Mouse (Mus musculus) heart, postnatal 0 days (tissue): Measurements from ENCODE around the gene Rapgef5.

Experiments used
- CTCF ChIP-seq: IDR thresholded peaks from 2 replicates; pipeline ENCODE4 v1.5.1; 2016; ENCODE audit warnings: antibody characterized with exemption, control low read depth, low read depth
- EP300 ChIP-seq: IDR thresholded peaks from 2 replicates; pipeline ENCODE4 v1.6.1; 2016; ENCODE audit warnings: antibody characterized with exemption, low read depth

DNA sequence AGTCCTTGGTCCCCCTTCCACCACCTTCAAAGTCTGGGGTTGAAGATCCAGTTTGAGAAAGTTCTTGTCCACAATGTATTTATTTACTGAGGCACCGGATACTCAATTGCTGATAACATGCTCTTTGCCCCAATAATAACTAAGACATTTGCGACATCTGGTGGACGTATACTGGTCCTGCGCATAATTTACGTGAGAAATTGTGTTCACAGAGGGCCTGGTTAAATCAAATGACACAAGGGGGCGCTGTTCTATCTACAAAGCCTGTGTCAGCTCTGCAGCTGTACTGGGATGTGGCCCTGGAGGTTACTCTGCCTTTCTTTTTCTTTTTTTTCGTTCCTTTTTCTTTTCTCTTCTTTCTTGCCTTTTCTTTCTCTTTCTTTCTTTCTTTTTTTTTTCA lies 248.6 kb downstream of the Rapgef5 start:
- peak; percentile 97 for TF ChIP-seq CTCF
- TF ChIP-seq EP300, result no peak
